Mouse (Mus musculus) C2C12 (cell line): ENCODE data around the gene Vmn1r11.

Source experiments
- CEBPB ChIP-seq: IDR thresholded peaks from one replicate; pipeline ENCODE4 v1.6.1; 2011; ENCODE audit warnings: low read depth, mild to moderate bottlenecking, control low read depth, moderate library complexity
- CTCF ChIP-seq: IDR thresholded peaks from one replicate; pipeline ENCODE4 v1.5.1; 2011; ENCODE audit not compliant: control insufficient read depth, insufficient read depth, insufficient read length
- FOSL1 ChIP-seq: IDR thresholded peaks from one replicate; pipeline ENCODE4 v1.8.0; 2011; ENCODE audit warnings: mild to moderate bottlenecking, low read length; ENCODE audit not compliant: poor library complexity, insufficient read depth, severe bottlenecking
- MAX ChIP-seq: IDR thresholded peaks from one replicate; pipeline ENCODE4 v1.6.1; 2011; ENCODE audit warnings: mild to moderate bottlenecking, control low read depth
- MYOD1 ChIP-seq: IDR thresholded peaks from one replicate; pipeline ENCODE4 v1.6.1; 2011; ENCODE audit warnings: low read depth; ENCODE audit not compliant: control insufficient read depth, insufficient read length
- MYOG ChIP-seq: IDR thresholded peaks from one replicate; pipeline ENCODE4 v1.6.1; 2011; ENCODE audit not compliant: control insufficient read depth, insufficient read length; ENCODE audit errors: extremely low read depth
- USF1 ChIP-seq: IDR thresholded peaks from one replicate; pipeline ENCODE4 v1.6.1; 2011; ENCODE audit warnings: low read depth, mild to moderate bottlenecking, control low read depth, moderate library complexity

GRCm38 (mm10) chr6:57156619-57157018 is 23.4 kb downstream of the Vmn1r11 start, which contains the start of gene Vmn1r12:
- TF ChIP-seq CTCF (no peak), MAX (no peak), MYOG (no peak), USF1 (no peak), CEBPB (no peak), MYOD1 (no peak), FOSL1 (no peak)
